Mouse (Mus musculus) bone marrow macrophage, adult 2 months (primary cell): ENCODE results near the gene Gabbr2.

Experiments
- CTCF ChIP-seq: IDR thresholded peaks from 2 replicates; pipeline ENCODE4 v1.5.1; 2012; ENCODE audit warnings: low read depth, mild to moderate bottlenecking, low read length, moderate library complexity
- POLR2A ChIP-seq: IDR thresholded peaks from 2 replicates; pipeline ENCODE4 v1.6.1; 2012; ENCODE audit warnings: mild to moderate bottlenecking, low read depth, low read length, borderline replicate concordance

- no peak for TF ChIP-seq POLR2A
- no peak for TF ChIP-seq CTCF
Observed at GRCm38 (mm10) chr4:46690565-46690964, 301.1 kb downstream of the Gabbr2 start.
